Mouse (Mus musculus): ENCODE data around the gene Tgfbr3.

The Tgfbr3 gene

DNA sequence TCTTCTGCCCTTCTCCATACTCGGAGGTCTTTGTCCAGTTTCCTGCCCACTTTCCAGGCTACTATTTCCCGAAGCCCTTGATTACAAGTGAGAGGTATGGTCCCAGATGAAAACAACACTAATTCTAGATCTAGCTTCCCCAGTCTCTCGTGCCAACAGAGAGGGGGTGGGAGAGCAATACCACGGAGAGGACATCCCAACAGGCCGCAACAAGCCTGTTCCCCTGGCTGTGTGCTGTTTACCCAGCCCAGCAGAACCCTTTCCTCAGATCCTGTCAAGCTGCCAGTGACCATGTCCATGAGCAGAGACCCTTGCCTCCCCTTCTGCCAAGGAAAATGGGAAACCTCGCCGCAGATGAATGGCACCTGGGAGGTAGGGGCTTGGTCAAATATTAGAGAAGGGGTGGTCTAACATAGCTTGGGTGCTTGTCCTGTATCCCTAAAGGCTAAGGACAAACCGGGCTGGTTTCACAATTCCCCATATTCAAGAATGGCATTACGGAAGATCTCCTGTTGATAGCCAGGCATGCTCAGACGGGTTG lies 77.5 kb downstream of the Tgfbr3 start:
- in situ Hi-C loops (cut with MboI), result no loop called here

DNA sequence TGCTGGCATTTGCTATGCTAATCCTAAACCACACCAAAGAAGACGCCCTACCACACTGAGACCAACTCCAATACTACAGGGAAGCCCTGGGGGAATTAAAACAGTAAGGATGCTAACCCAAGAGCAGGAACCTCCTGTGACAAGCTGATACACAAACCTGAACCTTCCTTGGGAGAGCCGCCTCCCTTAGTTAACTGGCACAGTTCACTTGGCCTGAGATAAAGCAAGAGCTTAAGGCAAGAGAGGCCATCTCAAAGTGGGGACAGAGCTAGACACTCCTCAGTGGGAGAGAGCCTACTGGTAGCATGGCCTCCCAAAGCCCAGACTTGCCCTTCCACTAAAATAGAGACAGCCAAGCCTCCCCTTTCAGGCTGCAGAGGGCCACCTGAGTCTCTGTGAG lies 79.4 kb downstream of the Tgfbr3 start:
- in situ Hi-C loops (cut with MboI), result no loop called here

DNA sequence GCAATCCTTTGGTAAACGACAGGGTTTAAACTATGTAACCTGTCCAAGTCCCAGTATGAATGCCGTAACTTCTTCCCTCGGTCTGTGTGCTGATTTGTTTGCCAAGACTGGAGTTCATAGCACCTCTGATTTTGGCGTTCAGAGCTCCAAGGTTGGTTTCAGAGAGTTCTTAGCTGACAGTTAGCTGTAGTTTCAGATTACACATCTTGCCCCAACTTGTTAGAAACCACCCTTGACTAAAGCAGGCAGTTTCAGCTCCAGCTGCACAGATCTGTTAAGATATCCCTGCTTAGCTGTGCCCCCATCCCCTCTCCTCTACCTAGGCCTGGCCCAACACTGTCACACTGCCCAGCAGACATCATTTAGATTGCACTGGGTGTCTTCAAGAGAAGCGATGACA lies 81.5 kb downstream of the Tgfbr3 start:
- in situ Hi-C loops (cut with MboI), result no loop called here

DNA sequence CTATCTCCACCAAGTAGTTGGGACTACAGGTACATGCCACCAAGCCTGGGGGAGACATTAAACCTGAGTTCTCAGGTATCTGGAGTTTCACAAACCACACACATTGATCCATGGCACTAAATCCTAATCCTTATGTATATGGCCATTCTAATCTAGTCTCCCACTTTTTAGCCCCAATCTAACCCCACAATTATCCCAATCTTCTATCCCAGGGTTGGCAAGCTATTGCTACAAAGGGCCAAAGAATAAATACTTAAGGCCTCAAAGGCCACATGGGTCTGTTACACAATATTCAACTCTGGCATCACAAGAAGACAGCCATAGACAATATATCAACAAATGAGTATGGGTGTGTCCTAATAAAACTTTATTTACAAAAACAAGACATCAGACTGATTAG lies 85.1 kb downstream of the Tgfbr3 start:
- in situ Hi-C loops (cut with MboI), result no loop called here

DNA sequence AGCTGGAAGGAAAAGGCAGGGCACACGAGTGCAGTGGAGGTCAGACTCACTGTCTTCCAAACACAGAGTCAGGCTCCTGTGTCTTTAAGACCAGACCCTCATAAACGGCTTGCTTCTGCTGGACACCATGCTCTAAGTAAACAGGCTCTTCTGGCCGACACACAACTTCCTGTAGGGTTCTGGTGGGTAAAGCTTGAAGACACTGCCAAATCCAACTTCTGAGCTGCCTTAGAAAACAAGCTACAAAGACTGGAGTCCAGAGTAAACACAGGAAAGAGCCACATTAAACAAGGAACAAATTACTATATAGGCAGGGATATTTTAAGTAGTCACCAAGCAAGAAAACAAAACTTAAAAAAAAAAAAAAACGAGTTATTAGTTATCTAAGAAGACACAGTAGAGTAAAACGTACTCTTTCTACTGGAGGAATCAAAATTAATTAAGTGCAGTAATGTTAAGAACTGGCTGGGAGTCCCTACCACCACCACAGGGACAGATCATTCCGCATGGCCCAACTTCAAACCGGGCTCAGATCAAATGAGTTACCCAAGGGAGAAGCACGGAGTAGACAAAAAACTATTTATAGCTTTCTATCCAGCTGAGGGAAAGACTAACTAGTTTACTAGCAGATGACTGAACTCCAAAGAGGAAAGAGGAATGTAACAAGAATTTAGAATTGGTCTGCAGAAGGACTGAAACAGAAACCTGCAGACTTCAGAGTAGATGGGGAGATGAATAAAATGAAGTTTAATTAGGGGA lies 86.4 kb downstream of the Tgfbr3 start:
- in situ Hi-C loops (cut with MboI), result no loop called here

DNA sequence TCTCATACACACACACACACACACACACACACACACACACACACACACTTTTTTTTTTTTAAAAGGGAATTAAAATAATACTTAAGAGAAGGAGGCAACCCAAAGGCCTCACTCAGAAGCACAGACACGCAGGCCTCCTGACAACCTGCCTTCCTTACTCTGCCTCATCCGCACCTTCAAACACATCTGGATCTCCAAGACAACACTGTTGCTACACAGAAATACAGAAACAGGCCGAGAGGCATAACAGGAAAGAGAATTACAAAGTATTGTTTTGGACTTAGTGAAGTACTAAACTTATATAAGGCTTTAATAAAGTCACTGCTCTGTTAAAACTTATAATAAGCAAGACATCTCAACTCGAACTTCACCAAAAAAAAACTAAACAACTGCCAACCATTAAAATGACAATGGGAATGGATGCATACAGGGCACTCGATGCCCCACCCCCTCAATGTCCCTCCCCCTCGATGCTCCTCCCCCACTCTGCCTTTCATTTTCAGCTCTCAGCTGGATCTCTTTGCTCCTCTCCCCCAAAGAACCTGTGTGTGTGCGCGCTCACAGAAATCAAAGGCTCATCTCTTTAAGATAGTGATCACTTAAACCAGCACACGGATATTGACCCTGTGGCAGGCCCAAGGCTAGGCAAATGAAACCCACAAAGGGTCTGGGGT lies 87.8 kb downstream of the Tgfbr3 start:
- in situ Hi-C loops (cut with MboI), result no loop called here

DNA sequence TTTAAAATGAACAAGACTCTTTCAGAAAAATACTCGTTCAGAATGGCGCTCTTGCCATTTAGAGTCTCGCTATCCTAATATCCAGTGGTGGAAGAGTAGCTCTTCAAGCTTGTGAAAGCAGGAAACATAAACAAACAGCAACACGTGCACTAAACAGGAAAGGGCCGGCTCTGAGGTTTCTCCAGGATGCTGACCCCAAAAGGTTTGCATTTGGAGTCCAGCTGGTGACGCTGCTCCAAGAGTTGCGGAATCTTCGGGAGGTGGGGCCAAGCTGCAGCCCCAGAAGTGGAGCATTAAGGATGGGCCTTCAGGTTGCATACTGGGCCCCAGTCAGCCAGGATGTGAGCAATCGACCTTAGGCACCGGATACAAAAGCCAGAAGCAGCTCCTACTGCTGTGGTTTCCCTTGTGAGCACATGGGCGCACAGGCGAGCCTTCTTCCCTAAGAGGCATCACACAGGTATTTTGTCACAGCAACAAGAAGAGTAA lies 88.5 kb downstream of the Tgfbr3 start:
- in situ Hi-C loops (cut with MboI), result no loop called here

DNA sequence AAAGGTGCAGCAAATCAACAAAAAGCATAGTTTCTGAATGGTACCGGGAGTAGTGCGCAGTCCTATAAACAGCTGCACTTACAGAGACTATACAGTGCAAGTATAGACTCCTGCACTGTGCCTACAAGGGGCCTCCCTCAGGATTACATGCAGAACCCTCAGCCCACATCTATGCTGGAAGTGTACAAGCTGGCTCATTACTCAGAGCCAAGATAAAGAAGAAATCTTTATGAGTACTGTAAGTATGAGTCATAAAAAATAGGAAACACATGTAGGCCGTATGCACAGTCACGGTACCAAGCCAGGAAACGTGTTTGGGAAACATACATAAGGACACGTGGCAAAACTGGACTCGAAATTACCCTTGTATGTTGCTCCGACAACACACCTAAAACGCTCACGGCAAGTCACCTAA lies 89.2 kb downstream of the Tgfbr3 start:
- in situ Hi-C loops (cut with MboI), result no loop called here

DNA sequence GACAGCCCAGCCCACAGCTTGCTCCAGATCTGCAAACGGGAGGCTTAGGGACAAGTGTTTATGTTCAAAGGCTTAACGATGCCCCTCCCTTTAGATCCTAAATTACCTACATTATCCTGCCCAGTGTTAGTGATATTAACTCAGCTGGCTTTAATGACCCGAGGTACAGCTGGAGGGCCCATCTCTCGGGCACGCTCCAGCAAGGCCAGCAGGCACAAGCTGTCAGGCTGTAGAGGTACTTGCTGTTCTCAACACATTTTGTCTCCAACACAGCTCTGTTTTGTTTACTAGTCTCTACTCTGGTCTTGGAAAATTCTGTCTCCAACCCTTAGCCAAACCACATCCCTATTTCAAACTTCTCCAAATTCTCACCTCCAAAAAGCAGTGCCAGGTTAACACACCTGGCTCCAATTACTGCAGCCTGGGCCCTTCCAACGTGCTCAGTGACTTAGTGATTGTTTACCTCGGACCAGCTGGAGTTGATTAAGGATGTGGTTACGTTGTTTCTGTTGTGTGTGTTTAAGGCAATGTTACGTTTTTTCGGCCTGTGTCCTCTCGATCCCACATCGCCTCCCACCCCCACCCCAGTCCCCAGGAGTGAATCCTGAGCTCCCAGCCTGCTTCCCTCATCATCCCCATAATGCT lies 93.6 kb downstream of the Tgfbr3 start:
- in situ Hi-C loops (cut with MboI), result no loop called here

DNA sequence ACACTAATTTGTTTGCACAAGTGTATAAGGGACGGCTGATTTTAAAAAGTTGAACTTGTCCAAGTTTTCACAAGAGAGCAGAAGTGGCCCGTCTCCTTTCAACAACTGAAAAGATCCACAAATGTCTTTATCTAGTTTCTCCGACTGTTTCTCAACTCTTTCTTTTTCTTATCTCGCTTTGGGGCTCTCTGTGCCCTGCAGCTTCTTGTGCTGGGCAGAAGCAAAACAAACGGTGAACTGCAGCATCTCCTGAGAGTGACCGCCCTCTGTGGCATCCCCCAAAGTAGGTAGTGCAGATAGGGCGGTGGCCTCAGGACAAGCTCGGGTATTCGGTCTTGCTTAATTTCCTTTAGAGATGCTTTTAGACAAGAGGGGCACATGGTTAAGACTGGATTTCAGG lies 96.3 kb downstream of the Tgfbr3 start:
- in situ Hi-C loops (cut with MboI), result no loop called here

DNA sequence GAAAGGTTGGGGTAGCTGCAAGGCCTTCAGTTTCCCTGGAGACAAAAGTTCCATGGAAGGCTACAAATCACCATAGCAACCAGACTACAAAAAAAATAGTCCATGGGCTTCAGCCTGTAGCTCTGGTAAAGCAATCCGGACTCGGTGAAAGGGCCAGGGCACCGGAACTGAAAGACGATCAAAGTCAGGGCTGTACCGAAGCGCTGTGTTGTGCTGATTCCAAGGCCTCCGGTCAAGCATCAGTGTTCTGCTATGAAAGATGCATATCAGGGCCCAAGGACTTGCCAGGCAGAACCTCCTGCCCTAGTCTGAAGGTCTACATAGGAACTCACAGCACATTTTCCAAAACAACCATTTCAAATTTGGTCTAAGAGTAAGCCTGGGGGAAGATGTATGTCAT lies 97.1 kb downstream of the Tgfbr3 start:
- in situ Hi-C loops (cut with MboI), result no loop called here

DNA sequence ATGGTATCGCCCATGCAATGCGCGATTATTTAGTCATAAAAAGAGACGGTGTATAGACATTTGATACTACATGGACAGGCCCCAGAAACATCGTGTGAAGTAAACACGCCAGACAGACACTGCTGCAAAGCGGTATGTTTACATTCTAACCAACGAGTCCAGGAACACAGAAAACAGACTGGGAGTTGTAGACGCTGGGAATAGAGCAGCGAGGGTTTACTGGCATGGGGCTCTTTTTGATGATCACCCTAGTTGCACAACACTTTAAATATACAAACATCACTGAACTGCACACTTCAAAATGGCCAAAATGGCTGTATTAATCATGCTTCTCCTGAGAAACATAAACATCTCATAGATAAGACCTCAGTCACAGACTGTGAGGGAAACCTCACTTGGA lies 100.9 kb downstream of the Tgfbr3 start:
- in situ Hi-C loops (cut with MboI), result no loop called here

DNA sequence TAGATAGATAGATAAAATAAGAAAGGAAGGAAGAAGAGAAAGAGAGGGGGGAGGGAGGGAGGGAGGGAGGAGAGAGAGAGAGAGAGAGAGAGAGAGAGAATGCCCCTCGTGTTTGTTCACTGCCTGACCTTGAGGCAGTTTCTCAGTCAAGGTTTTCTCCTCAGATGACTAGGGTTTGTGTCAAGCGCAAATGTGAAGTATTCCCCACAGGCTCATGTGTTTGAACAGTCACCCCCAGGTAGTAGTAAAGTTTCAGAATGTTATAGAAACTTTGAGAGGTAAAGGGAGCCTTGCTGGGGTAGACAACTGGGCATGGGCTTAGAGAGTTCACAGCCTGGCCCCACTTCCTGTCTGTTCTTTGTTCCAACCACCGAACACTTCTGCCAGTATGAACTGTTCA lies 103.2 kb downstream of the Tgfbr3 start:
- in situ Hi-C loops (cut with MboI), result no loop called here

DNA sequence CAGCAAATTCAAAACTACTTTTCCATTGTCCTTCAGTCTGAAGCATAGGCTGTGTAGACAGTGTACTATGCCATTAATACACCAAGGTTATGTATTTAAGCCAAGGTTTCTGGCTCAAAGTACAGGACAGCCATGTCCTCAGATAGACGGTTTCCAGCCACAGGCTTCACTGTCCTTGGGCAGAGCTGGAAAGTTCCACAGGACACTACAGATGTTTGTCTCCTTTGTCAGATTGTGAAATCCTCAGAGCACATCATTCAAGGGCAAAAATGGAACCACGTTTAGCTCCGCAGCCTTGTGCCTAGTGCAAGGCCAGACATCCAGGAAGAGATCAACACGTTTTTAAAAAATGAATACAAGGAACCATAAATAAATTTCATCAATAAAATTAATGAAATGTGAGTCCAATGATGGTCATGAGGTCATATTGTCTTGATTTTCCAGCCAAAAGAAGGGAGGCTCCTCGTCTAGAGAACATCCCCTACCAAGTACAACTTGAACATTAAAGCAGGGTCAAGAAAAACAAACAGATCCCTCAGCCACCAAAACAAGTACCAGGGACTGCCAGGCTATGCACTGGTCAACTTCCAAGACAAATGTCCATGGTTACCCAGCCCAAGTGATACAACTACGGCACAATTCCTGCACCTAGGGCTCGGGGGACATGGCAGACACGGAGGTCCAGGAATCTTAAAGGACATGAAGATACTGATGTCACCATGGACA lies 105.1 kb downstream of the Tgfbr3 start:
- in situ Hi-C loops (cut with MboI), result no loop called here

DNA sequence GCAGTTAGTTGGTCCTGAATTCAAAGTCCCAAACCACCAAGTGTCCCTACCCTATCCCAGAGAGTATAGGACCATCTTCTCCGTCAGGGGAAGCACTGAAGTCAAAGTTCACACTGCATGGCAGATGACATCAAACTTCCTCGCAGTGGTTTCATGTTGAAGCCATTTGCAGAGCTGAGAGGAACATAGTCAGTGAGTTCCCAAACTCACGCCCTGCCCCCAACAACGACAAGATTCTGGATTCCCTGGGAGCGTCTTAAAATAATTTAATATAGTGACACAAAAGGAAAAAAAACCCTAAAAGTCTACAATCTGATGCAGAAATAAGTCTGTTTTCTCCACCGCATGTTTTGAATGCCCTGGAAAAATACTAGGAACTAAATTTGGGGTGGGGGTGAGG lies 105.9 kb downstream of the Tgfbr3 start:
- in situ Hi-C loops (cut with MboI), result no loop called here

DNA sequence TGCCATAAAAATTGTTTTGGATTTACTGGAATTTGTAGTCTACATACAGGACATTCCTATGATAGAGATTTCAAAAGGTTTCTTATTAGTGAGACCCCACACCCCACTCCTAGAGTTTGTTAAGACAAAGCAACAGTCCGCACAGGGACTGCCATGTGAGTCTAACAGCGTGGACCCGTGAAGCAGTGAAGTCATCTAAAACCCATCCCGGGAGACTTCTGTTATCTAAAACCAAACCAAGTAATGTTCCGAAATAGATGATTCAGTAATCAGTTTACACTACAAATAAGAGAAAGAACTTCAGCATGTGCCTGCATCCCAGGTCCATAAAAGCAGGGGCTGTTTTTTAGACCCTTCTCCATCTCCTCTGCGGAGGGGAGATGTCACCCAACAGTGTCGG lies 106.7 kb downstream of the Tgfbr3 start:
- in situ Hi-C loops (cut with MboI), result no loop called here

DNA sequence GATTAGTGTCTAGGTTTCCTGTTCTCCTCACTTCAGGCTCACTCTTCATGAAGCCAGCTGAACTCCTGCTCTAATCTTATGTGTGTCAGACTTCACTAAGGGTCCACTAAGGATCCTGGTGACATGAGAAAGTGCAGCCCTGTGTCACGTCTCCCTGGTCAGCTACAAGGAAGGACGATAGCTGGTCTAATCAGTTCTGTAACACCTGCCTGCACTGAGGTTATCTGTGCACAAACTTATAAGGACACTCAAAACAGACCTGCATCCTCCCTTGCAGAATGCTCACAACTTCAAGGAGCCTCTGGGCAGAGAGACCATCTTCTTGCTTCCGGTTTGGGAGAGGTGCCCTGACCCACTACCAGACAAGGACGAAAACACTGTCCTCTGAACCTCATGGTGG lies 107.6 kb downstream of the Tgfbr3 start:
- in situ Hi-C loops (cut with MboI), result no loop called here

DNA sequence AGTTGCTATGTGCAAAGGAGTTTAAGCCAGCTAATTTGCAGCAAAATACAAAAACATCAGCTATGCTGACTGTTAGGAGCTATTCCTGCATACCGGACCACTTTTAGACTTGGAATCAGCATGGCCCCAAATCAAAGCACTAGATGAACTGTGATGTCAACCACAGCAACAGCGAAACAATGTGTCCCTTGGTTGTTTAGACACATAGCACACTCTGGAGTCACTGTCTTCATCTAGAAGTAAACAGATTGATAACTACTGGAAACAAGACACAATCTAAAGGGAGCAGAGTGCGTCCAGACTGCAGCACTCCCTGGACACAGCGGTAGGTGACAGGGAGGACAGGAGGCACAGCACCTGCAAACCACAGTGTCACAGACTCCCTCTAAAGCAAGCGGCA lies 110.2 kb downstream of the Tgfbr3 start:
- in situ Hi-C loops (cut with MboI), result no loop called here

DNA sequence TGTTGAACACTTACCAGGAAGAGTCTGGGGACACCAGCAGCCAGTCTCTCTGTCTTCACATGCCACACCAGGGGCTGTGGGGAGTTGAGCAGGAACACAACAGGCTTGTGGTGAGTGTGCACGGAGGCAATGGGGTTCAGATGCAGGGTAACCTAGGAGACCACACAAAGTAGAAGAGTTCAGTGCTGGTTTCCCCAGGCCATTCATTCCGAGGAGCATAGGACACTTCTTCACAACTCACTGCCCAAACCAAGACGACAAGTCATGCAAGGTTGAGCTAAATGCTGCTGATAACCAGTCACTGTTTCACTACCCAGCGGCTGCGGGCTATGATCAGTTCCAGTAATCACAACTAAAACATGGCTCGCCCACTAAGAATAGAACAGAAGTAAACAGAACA lies 111.6 kb downstream of the Tgfbr3 start:
- in situ Hi-C loops (cut with MboI), result no loop called here

DNA sequence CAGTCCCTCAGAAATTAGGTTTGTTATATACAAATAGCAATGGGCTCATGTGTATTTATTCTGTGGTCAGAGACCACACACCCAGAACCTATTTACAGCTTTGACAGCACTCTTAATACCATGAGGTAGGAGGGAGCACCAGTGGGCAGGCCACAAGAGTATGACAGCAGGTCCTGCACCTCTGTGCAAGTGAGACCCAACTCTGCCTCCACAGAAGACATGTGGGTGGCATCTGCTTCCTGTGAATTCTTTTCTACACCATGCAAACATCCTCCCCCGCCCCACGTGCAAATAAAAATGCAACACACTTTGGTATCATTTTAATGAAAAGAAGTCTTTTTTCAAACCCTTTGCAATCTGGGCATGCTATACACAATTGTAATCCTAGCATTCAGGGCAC lies 112.2 kb downstream of the Tgfbr3 start:
- in situ Hi-C loops (cut with MboI), result no loop called here

DNA sequence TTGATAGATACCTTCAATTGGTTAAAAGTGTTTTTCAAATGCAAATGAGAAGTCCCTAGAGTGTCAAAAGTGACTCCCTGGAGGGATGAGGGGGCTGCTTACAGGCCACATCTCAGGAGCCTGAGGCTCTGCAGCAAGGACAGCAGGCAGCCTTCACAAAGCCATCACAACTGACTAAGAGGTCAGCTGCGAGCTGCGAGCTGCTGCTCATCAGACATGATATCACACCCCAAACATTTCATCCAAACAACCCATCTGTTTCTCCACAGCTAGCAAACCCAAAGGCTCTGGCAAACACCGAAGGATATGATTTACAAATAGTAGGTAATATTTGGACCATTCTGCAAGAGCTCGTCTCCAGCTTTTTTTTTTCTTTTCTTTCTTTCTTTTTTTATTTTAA lies 112.6 kb downstream of the Tgfbr3 start:
- in situ Hi-C loops (cut with MboI), result no loop called here

DNA sequence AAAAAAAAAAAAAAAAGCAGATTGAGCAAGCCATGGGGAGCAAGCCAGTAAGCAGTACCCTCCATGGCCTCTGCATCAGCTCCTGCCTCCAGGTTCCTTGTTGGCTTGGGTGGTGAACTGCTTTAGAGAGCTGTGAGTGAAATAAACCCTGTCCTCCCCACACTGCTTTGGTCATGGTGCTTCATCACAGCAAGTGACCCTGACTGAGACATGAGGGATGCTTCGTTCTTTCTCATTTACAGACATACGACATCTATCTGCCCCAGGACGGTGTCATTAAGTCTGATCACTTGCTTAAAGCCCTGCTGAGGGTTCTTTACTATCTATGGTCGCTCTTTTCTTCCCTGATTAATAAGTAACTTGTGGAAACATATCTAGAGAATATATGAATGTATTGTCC lies 113.2 kb downstream of the Tgfbr3 start:
- in situ Hi-C loops (cut with MboI), result no loop called here

Data from mature B cell (primary cell).